26 mouse cellular contexts compared by ENCODE assay signal in genomic region chr10:97047996-97048395, GRCm38 (mm10).
"Had no signal": no experiment of that assay in that cellular context is flagged by ENCODE, and none has a peak within 500 bp of the region (broad histone marks: within the 10 kb centered on the region; RNA-seq: fewer than 3 reads in every experiment).

No protein-coding gene starts in this region.

- H3K9ac ChIP-seq: heart, embryonic 12.5 days; hindbrain, embryonic 12.5 days; hindbrain, embryonic 14.5 days; intestine, embryonic 15.5 days; liver, embryonic 13.5 days; liver, embryonic 15.5 days; liver, postnatal 0 days had no signal

- ATAC-seq: hindbrain, embryonic 16.5 days; inflammation-experienced regulatory T-cells, adult 6 months; intestine, embryonic 15.5 days; intestine, postnatal 0 days; liver, postnatal 0 days had no signal

- H3K4me2 ChIP-seq: heart, embryonic 12.5 days; hindbrain, embryonic 12.5 days; hindbrain, embryonic 14.5 days; intestine, embryonic 15.5 days; liver, embryonic 11.5 days; liver, embryonic 13.5 days; liver, embryonic 15.5 days had no signal

- DNase-seq: gastrocnemius, postnatal 10 days; gastrocnemius, postnatal 25 days; heart, adult 18-20 months; heart, postnatal 10 days; heart, postnatal 4 days; kidney, adult 18-20 months; kidney, adult 8-10 months; kidney, postnatal 10 days; kidney, postnatal 25 days; kidney, postnatal 4 days; liver; liver, embryonic 13.5 days; liver, postnatal 0 days had no signal

- H3K4me3 ChIP-seq: heart, embryonic 10.5 days; heart, embryonic 12.5 days; hindbrain, embryonic 10.5 days; hindbrain, embryonic 12.5 days; intestine, embryonic 15.5 days; layer of hippocampus, adult 2 months; left cerebral cortex, adult 2 months; liver, embryonic 13.5 days; liver, embryonic 15.5 days had no signal

- H3K36me3 ChIP-seq: heart, embryonic 10.5 days; heart, embryonic 12.5 days; hindbrain, embryonic 10.5 days; hindbrain, embryonic 12.5 days; intestine, embryonic 15.5 days; liver, embryonic 13.5 days; liver, embryonic 15.5 days had no signal

- H3K27me3 ChIP-seq: heart, embryonic 12.5 days; hindbrain, embryonic 12.5 days; intestine, embryonic 15.5 days; liver, embryonic 13.5 days; liver, embryonic 15.5 days had no signal

- H3K27ac ChIP-seq: heart, embryonic 10.5 days; hindbrain, embryonic 10.5 days; hindbrain, embryonic 12.5 days; hindbrain, embryonic 14.5 days; intestine, embryonic 15.5 days; layer of hippocampus, adult 2 months; left cerebral cortex, adult 2 months; liver, embryonic 13.5 days; liver, embryonic 15.5 days had no signal

- H3K4me1 ChIP-seq: heart, embryonic 10.5 days; heart, embryonic 12.5 days; hindbrain, embryonic 10.5 days; hindbrain, embryonic 12.5 days; intestine, embryonic 15.5 days; liver, embryonic 13.5 days; liver, embryonic 15.5 days had no signal

- H3K9me3 ChIP-seq: heart, embryonic 10.5 days; heart, embryonic 12.5 days; hindbrain, embryonic 10.5 days; hindbrain, embryonic 12.5 days; intestine, embryonic 15.5 days; liver, embryonic 13.5 days; liver, embryonic 15.5 days had no signal
